Mouse (Mus musculus) heart, embryonic 14.5 days (tissue): ENCODE results near the gene Gm9821. TPM values are rescaled to one million over a fixed set of nuclear protein-coding genes. Genes with fewer than 3 reads are reported as not detected.

Experiments used
- ATAC-seq: fragments of 200-750 bp; cut with Nextera tagmentation; 2 replicates; pipeline ENCODE4 v1.8.0; 2017; ENCODE audit warnings: low read depth, moderate TSS enrichment; ENCODE audit not compliant: insufficient number of reproducible peaks, insufficient read depth, low FRiP score
- H3K27ac ChIP-seq, 2 experiments: fragments of 200-500 bp in 1 of 2; fragments of 300-500 bp in 1 of 2; sonication (generic) in 1 of 2; replicated peaks in 1 of 2; 2 replicates each; pipeline ENCODE4 v1.5.1; 2012 to 2014; ENCODE audit warnings: low read depth in 2 of 2, low read length in 2 of 2, control low read depth in 1 of 2, mild to moderate bottlenecking in 1 of 2, mixed read lengths in 1 of 2; ENCODE audit not compliant: control insufficient read depth in 1 of 2, insufficient read depth in 1 of 2
- H3K27me3 ChIP-seq: fragments of 300-500 bp; sonication (generic); 2 replicates; pipeline ENCODE4 v1.6.1; 2014; ENCODE audit warnings: mild to moderate bottlenecking, low read length, control low read depth; ENCODE audit not compliant: control insufficient read depth, insufficient read depth
- H3K36me3 ChIP-seq: fragments of 300-500 bp; sonication (generic); 2 replicates; pipeline ENCODE4 v1.6.1; 2014; ENCODE audit warnings: mild to moderate bottlenecking, control low read depth, low read length, mixed read lengths; ENCODE audit not compliant: control insufficient read depth, insufficient read depth
- H3K4me1 ChIP-seq, 2 experiments: fragments of 200-500 bp in 1 of 2; fragments of 300-500 bp in 1 of 2; sonication (generic) in 1 of 2; 2 replicates each; pipeline ENCODE4 v1.6.1; 2012 to 2014; ENCODE audit warnings: low read length in 2 of 2, control low read depth in 1 of 2, mixed read lengths in 1 of 2; ENCODE audit not compliant: control insufficient read depth in 2 of 2, insufficient read depth in 2 of 2
- H3K4me2 ChIP-seq: fragments of 300-500 bp; sonication (generic); 2 replicates; pipeline ENCODE4 v1.6.1; 2014; ENCODE audit warnings: mild to moderate bottlenecking, low read length
- H3K4me3 ChIP-seq, 2 experiments: fragments of 200-500 bp in 1 of 2; fragments of 300-500 bp in 1 of 2; sonication (generic) in 1 of 2; 2 replicates each; pipeline ENCODE4 v1.5.1; 2012 to 2014; ENCODE audit warnings: low read length in 2 of 2, mild to moderate bottlenecking in 2 of 2, control low read depth in 1 of 2, low read depth in 1 of 2, moderate library complexity in 1 of 2; ENCODE audit not compliant: control insufficient read depth in 1 of 2, insufficient read depth in 1 of 2
- H3K9ac ChIP-seq: fragments of 300-500 bp; sonication (generic); 2 replicates; pipeline ENCODE4 v1.6.1; 2014; ENCODE audit warnings: mild to moderate bottlenecking, low read length
- H3K9me3 ChIP-seq: fragments of 300-500 bp; sonication (generic); 2 replicates; pipeline ENCODE4 v1.6.1; 2016; ENCODE audit warnings: low read length, control low read depth; ENCODE audit not compliant: control insufficient read depth
- WGBS: fragments of 180-500 bp; shearing (Covaris S2); extraction: QIAGEN DNeasy Blood & Tissue Kit; methylation state at CpG from one replicate; pipeline ENCODE4 v1.1.7; 2014; 5-methylcytosine and 5-hydroxymethylcytosine counted together
- polyA plus RNA-seq: library from polyadenylated mRNA; unstranded; fragments of >200 nt; fragmentation: Nextera tagmentation; extraction: Ambion mirVana; gene quantifications from 2 replicates; pipeline ENCODE4 v1.2.1, GENCODE M21; 2014

Gene Gm9821
- polyA plus RNA-seq, 1 experiment from 2014 or later: 2.8 TPM

- H3K4me3 ChIP-seq: no peak overlapping the region
- no peak for ATAC-seq
- H3K36me3 ChIP-seq: no peaks in the 10 kb centered on the region
- no peak overlapping the region for H3K4me2 ChIP-seq
- peak overlapping the region; percentile 41; the same call in 1 of the 2 replicates for H3K9ac ChIP-seq
- no peaks in the 10 kb centered on the region for H3K27me3 ChIP-seq
- 80% methylated on average over 11 of the region's 11 CpGs for WGBS
- no peaks in the 10 kb centered on the region for H3K9me3 ChIP-seq
- H3K27ac ChIP-seq: no peak overlapping the region; a peak in 1 of 4 replicates
- peaks cover 41 to 68% of the 10 kb centered on the region in 2 experiments for H3K4me1 ChIP-seq
These were observed 14.3 kb downstream of the Gm9821 start for GRCm38 (mm10) chr2:91959544-91960410.

GRCm38 (mm10) chr2:91960459-91960858 is 15.0 kb downstream of the Gm9821 start:
- Histone ChIP-seq H3K9me3 (no peaks in the 10 kb centered on the region), H3K27me3 (no peaks in the 10 kb centered on the region), H3K4me1 (peaks cover 38 to 64% of the 10 kb centered on the region in 2 experiments), H3K27ac (no peak overlapping the region), H3K9ac (no peak overlapping the region), H3K36me3 (no peaks in the 10 kb centered on the region), H3K4me2 (no peak overlapping the region), H3K4me3 (no peak overlapping the region)
- ATAC-seq: no peak
- WGBS: 91% methylated on average over 5 of the region's 5 CpGs

GRCm38 (mm10) chr2:91961901-91962761 is 16.6 kb downstream of the Gm9821 start:
- no peaks in the 10 kb centered on the region for H3K27me3 ChIP-seq

GRCm38 (mm10) chr2:91962864-91963401 is 17.4 kb downstream of the Gm9821 start:
- Histone ChIP-seq H3K4me2 (peak overlapping the region; percentile 97), H3K9me3 (no peaks in the 10 kb centered on the region), H3K4me3 (peak overlapping the region; percentile 90 to 92), H3K36me3 (no peaks in the 10 kb centered on the region), H3K27me3 (no peaks in the 10 kb centered on the region), H3K9ac (peak overlapping the region; percentile 95), H3K4me1 (peaks cover 32 to 45% of the 10 kb centered on the region in 2 experiments), H3K27ac (peak overlapping the region; percentile 6 to 82; a peak in 3 of 4 replicates)
- under 1% methylated on average over 30 of the region's 39 CpGs for WGBS
- ATAC-seq: no peak; the same call in 1 of the 2 replicates

More at GRCm38 (mm10) chr2:91961901-91962761, 16.6 kb downstream of the Gm9821 start:
- Histone ChIP-seq H3K36me3 (no peaks in the 10 kb centered on the region), H3K9me3 (no peaks in the 10 kb centered on the region), H3K27ac (0 out of 4 replicates have a peak overlapping the region, but pooled peaks of 1 of the 2 experiments have one; percentile 28), H3K4me3 (peak overlapping the region; percentile 90 to 92), H3K4me1 (peaks cover 35 to 53% of the 10 kb centered on the region in 2 experiments), H3K4me2 (peak overlapping the region; percentile 97), H3K9ac (peak overlapping the region; percentile 95)
- ATAC-seq: no peak
- 49% methylated on average over 4 of the region's 4 CpGs for WGBS

DNA sequence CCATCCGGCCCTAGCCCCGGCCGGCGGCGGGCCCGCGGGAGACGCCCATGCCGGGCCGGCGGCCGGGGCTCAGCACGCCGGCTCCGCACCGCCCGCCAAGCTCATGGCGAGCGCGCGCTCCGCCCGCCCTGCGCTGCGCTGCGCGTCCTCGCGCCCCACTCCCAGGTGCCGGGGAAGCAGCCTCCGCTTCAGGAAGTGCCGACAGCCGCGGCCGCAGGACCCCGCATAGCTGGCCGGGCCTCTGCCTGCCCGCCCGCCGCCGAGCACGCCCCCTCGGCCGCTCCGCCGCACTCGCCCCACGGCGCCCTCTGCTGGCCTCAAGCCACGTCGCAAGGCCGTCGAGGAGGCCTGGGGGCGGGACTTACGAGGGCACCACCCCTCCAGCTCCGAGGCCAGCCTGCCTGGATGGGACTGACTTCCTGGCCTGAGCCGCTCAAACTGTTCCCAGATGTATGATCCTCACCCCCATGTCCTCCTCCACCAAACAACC is 18.0 kb downstream of the Gm9821 start:
- Histone ChIP-seq H3K4me2 (peak overlapping the region; percentile 97), H3K27me3 (no peaks in the 10 kb centered on the region), H3K27ac (peak overlapping the region; percentile 30 to 86), H3K4me3 (peak overlapping the region; percentile 90 to 92), H3K9ac (peak overlapping the region; percentile 95), H3K36me3 (no peaks in the 10 kb centered on the region), H3K4me1 (peaks cover 34 to 46% of the 10 kb centered on the region in 2 experiments), H3K9me3 (no peaks in the 10 kb centered on the region)
- peak; percentile 87 for ATAC-seq
- WGBS: 0% methylated on average over 30 of the region's 57 CpGs

DNA sequence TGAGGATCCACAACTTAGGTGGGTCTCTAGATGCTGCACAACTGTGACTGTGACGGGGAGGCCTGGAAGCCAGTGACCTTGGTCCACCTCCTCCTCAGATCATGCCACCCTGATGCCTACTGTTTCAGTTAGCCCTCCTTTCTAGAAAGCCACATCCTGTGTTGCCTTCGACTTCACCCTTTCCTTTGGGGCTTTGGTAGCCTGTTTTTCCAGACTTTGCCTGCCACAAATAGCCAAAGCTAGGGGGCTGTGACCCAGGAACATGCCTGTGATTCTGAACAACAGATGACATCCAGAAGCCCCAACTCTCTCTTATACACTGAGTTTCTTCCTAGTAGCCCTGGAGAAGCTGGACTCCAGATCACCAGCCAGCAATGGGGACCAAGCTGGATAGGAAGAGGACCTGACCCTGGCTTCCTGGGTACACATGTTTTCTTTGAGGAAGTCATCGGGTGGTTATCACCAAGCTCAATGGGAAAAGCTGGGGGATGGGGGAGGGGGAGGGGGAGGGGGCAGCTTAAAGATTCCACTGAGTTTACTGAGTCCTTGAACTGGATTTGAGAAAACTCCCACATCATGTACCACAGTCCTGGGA is 19.2 kb downstream of the Gm9821 start:
- peaks cover 25 to 35% of the 10 kb centered on the region in 2 experiments for H3K4me1 ChIP-seq
- ATAC-seq: no peak
- peak overlapping the region; percentile 35 to 92 for H3K4me3 ChIP-seq
- H3K27ac ChIP-seq: peak overlapping the region; percentile 70 to 86
- no peaks in the 10 kb centered on the region for H3K9me3 ChIP-seq
- H3K9ac ChIP-seq: peak overlapping the region; percentile 74
- H3K4me2 ChIP-seq: peak overlapping the region; percentile 97
- WGBS: 52% methylated on average over 3 of the region's 3 CpGs
- no peaks in the 10 kb centered on the region for H3K36me3 ChIP-seq
- H3K27me3 ChIP-seq: no peaks in the 10 kb centered on the region
